Mouse (Mus musculus) gastrocnemius, postnatal 14 days (tissue): Measurements from ENCODE around the gene Aurkaip1. TPM values are rescaled to one million over a fixed set of nuclear protein-coding genes. Genes with fewer than 3 reads are reported as not detected.

ENCODE experiments used
- DNase-seq: peaks from one replicate; pipeline ENCODE4 v3.0.0; 2021; ENCODE audit warnings: mixed read lengths
- intact Hi-C: fragments of 180-260 bp; cut with DNase I; formaldehyde crosslinking; loops from one replicate; pipeline ENCODE4 v1.15.1; 2025; ENCODE audit warnings: low total_unique reads
- microRNA-seq, 2 experiments: library from miRNA; unstranded; fragments of <30 nt; microRNA quantifications; one replicate each; pipeline ENCODE4 v1.2.0; 2021
- total RNA-seq, 2 experiments: library from RNA; stranded (reverse); gene quantifications; 2 replicates each; pipeline ENCODE4 v1.2.3; 2021

Gene Aurkaip1
- total RNA-seq, 2 experiments from 2014 or later, result 78.8 to 80.8 TPM

DNA sequence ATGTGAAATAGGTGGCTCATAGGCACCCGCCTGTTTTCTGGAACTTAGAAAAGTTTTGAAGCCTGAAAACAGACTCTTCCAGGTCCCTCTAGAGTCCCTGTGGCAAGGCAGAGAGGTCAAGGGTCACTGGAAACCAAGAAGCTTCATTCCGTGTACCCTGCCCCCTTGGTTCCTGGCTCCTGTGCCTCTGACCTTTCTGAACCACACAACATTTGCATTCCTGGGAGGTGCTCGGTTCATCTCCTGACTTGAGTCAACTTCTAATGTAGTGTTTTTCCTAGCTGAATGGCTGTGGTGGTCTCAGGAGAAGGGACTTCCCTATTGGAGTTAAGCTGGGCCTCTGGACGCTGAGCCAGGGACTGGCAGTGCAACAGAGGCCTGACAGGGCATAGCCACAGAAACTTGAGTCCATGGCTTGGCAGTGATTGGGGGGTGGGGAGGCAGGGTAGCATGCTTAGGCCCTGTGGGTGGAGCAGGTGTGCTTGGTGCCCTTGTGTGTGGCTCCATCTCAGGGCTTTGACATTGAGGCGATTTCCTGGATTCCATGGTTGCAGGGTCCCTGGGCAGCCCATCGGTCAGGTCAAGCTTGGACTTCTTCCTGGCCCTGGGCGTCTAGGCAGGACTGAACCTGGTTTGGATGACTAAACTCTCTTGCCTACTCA, 17.5 kb downstream of the Aurkaip1 start:
- peak; percentile 73 for DNase-seq
- intact Hi-C loops, result no loop called here

- no peak for DNase-seq
- intact Hi-C loops, result no loop called here
Measured at GRCm38 (mm10) chr4:155849391-155849790, 18.3 kb downstream of the Aurkaip1 start.

- no peak for DNase-seq
- intact Hi-C loops, result no loop called here
Measured at GRCm38 (mm10) chr4:155849792-155850451, 18.9 kb downstream of the Aurkaip1 start.

DNA sequence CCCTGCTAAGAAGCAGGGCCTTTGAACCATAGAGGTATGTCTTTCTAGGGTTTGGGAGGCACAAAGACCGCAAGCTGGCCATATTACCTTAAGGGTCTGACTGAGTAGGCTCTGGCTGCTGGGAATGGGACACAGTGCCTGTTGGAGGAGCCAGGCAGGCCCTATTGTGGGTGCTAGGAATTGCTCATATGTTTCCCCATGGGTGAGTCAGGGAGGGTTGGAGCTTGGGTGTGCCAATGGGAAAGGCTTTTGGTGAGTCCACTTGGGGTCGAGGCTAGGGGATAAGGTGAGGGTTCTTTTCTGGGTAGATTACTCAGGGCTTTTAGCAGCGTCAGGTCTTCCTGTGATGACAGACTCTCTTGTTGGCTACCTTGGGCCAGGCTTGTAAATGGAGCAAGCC, 20.3 kb downstream of the Aurkaip1 start:
- intact Hi-C loops, result no loop called here
- DNase-seq, result no peak

DNA sequence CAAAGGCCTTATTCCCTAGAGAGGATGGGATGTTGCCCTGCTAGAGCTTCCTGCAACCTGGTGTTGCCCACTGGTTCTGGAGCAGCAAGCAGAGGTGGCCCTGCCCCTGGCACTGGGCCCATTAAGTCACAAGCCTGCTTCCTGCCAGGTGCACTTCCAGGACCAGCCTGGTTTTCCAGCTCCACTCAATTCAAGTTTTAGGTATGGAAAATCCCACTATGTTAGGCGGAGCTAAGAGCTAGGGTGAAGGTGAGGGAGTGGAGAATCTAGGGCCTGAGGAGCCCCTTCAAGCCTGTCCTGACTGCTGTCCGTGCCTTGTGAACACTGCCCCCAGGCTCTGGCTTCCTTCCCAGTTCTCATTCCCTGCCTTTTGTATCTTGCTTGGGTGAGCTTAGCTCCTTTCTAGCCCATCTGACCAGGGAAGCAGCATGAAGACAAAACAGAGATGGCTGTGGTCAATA, 20.9 kb downstream of the Aurkaip1 start:
- no peak for DNase-seq
- intact Hi-C loops, result no loop called here

- DNase-seq, result no peak
- intact Hi-C loops, result no loop called here
Measured at GRCm38 (mm10) chr4:155853421-155853820, 22.3 kb downstream of the Aurkaip1 start.

DNA sequence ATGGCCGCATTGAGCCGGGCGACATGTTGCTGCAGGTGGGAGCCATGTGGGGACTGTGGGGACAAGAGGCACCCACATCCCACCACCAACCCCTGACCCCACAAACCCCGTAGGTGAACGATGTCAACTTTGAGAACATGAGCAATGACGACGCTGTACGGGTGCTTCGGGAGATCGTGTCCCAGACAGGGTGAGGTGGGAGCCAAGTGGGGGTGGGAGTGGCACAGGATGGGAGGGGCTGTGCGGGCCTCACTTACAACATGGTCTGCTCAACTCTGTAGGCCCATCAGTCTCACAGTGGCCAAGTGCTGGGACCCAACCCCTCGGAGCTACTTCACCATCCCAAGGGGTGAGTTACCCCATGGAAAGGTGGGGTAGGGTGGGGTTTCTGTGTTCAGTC, 23.9 kb downstream of the Aurkaip1 start:
- DNase-seq, result no peak
- intact Hi-C loops, result no loop called here

GRCm38 (mm10) chr4:155856071-155856470, 25.0 kb downstream of the Aurkaip1 start:
- intact Hi-C loops, result no loop called here
- DNase-seq, result no peak

- intact Hi-C loops, result no loop called here
- no peak for DNase-seq
Measured at GRCm38 (mm10) chr4:155856881-155857280, 25.8 kb downstream of the Aurkaip1 start.

DNA sequence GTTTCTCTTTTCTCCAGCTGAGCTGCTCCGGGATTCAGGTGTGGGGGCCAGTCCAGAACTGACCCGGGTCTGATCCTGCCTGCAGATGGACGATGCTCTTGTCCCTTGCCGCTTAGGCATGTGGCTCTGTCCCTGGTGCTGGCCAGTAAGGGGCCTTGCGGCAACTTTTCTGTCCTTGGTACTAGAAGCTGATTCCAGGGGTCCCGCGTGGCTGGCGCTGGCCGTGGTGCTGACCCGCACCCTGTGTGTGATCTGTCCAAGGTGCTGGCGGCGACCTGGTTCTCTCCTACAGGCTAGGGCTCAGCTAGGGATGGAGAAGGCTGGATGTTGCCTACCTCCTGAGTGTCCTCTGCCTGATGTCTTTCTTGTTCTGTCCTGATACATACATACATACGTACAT, 28.2 kb downstream of the Aurkaip1 start:
- DNase-seq, result no peak
- intact Hi-C loops, result no loop called here

- no peak for DNase-seq
Measured at GRCm38 (mm10) chr4:155861787-155862186, 30.7 kb downstream of the Aurkaip1 start.

DNA sequence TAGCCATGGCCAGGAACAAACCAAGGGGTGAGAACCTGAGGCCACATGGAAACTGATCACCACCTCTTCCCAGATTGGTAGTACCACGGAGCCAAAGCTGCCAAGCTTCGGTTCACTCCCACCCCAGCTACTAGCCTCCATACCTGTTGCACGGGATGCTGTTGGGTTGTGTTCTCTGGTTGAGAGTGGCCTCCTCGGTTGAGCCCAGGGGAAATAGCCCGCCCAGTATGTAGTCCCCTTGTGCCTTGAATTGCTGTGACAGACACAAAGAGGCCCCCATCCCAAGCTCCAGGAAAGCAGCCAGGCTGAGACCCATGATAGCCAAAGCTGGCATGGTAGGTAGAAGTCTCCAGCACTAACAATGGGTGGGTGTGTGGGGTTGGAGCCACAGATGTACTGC, 31.9 kb downstream of the Aurkaip1 start, which contains the start of gene Tas1r3:
TSS of gene Tas1r3 (minus strand) at position 362 of the 400 bp plus-strand sequence.
- DNase-seq, result no peak
- intact Hi-C loops, result no loop called here

More at GRCm38 (mm10) chr4:155861787-155862186, 30.7 kb downstream of the Aurkaip1 start:
- intact Hi-C loops, result no loop called here

DNA sequence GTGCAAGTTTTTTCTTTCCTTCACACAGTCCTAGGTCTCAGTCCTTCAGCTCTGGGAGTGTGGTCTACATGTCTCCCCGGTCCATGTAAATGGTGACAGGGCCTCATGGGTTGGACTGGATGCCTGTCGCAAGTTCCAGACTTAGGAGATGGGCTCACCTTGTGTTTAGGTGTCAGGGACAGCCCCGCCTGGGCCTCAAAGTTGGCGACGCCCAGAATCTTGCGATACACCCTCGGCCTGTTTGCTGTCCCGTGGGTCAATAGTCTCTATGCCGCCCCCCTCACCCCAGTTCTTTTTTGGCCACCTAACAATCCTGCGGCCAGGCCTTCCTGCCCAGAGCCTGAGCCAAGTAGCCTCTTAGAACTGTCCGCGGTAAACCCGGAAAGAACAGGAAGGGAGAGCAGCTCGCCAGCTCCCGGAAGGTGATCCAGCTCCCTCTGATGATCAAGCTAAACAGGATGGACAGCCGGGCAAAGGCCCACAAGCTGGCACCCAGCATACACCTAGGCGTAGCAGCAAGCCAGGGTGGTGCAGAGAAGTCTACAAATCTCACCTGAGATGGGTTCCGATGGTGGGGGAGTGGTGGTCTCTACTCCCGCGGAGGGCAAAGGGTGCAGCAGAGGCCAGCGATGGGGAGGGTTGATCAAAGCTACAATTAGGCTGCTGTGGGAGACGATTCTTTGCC, 37.7 kb downstream of the Aurkaip1 start:
- DNase-seq, result no peak
- intact Hi-C loops, result no loop called here

DNA sequence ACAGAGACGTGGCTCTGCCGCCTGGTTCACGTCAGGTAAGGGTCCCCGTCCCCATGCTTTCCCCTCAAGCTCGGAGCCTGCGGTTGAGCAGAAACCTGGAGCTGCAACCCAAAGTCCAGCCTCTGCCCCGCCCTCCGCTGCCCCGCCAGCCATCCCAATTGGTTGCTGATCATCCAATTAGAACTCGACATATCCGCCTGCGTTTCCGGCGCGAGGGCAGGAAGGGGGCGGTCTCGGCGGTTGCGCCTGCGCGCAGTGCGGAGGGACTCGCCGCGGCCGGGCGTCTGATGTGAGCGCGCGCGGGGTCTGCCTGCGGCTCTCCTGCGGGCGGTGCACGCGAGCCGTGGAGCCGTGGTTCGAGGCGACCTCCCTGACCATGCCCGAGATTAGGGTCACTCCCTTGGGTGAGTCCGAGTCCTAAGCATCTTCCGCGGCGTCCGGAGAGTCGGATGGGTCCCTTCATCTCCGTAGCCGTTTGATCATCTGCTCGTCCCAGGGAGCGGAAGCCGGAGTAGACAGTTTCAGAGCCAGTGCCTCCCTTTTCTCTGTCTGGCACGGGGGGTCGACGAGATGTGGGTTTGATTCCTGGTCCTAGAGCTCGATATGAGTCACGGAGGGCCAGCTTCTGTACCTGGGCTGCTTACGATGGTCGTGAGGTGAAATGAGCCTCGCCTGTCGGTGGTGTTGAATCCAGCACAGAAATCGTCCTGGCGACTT, 38.4 kb downstream of the Aurkaip1 start, which contains the start of the genes Cptp and Ints11:
TSS of gene Cptp (minus strand) at position 124 of the 717 bp plus-strand sequence.
TSS of gene Ints11 (plus strand) at position 230 of the 717 bp plus-strand sequence.
- intact Hi-C loops, result no loop called here
- peak; percentile 98 for DNase-seq

DNA sequence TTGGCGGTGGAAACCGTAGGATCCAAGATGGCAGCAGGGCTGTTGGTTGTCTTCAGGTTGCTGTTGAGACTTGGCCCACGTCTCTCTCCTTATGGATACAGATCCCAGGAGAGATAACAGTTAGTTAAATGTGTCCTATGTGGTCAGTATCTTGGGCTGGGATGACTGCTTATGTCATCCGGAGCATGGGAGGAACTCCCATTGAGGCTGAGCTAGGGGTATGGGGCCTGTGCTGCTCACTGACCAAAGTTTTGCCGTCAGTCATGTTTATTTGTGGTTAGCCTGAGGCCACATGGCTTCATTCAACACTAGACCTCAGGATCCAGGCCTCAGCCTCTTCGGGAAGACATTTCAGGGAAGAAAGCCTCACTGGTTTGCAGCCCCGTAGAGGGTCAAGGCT, 40.3 kb downstream of the Aurkaip1 start:
- intact Hi-C loops, result no loop called here
- DNase-seq, result no peak

Small RNAs within 50 kb of the gene (microRNA-seq; reads per million reads assigned to microRNA genes)
- gene Gm27743, result 0 reads per million in 2 experiments

Other genes starting within 250 kb of the Aurkaip1 start
- 1 to 10 TPM; 4.6 to 4.7 TPM for gene Slc35e2, start 229.9 kb upstream of the Aurkaip1 start, total RNA-seq
- 10 to 100 TPM; 25.9 TPM for gene Cdk11b, start 206.4 kb upstream of the Aurkaip1 start, total RNA-seq
- gene Gm10563, start 185.9 kb upstream of the Aurkaip1 start, total RNA-seq, result not detected
- gene Mmp23, start 177.9 kb upstream of the Aurkaip1 start, total RNA-seq, result 10 to 100 TPM in 1 of 2 experiments, 1 to 10 TPM in 1; 8.0 to 11.4 TPM
- 10 to 100 TPM; 11.3 to 13.3 TPM for gene Mib2, start 162.1 kb upstream of the Aurkaip1 start, total RNA-seq
- 1 to 10 TPM; 2.8 to 3.9 TPM for gene Fndc10, start 136.9 kb upstream of the Aurkaip1 start, total RNA-seq
- gene Ssu72, start 126.5 kb upstream of the Aurkaip1 start, total RNA-seq, result 10 to 100 TPM; 42.6 TPM
- gene Tmem240, start 96.5 kb upstream of the Aurkaip1 start, total RNA-seq, result under 1 TPM; 0.57 to 0.66 TPM
- gene Atad3a, start 70.2 kb upstream of the Aurkaip1 start, total RNA-seq, result 10 to 100 TPM; 23.9 to 26.1 TPM
- 10 to 100 TPM in 1 of 2 experiments, 1 to 10 TPM in 1; 9.0 to 13.8 TPM for gene Vwa1, start 56.6 kb upstream of the Aurkaip1 start, total RNA-seq
- gene Tmem88b, start 45.4 kb upstream of the Aurkaip1 start, total RNA-seq, result 1 to 10 TPM; 1.3 to 1.4 TPM
- not detected for gene Ankrd65, start 40.8 kb upstream of the Aurkaip1 start, total RNA-seq
- 10 to 100 TPM; 45.4 to 48.3 TPM for gene Mrpl20, start 28.4 kb upstream of the Aurkaip1 start, total RNA-seq
- gene Ccnl2, start 18.8 kb upstream of the Aurkaip1 start, total RNA-seq, result 10 to 100 TPM; 20.6 to 29.0 TPM
- gene Mxra8, start 8.4 kb downstream of the Aurkaip1 start, total RNA-seq, result 10 to 100 TPM; 75.4 to 79.4 TPM
- gene Dvl1, start 16.1 kb downstream of the Aurkaip1 start, total RNA-seq, result 10 to 100 TPM; 88.6 to 89.4 TPM
- under 1 TPM; 0.10 to 0.13 TPM for gene Tas1r3, start 32.1 kb downstream of the Aurkaip1 start, total RNA-seq
- gene Cptp, start 38.2 kb downstream of the Aurkaip1 start, total RNA-seq, result 10 to 100 TPM; 16.5 to 17.0 TPM
- gene Ints11, start 38.3 kb downstream of the Aurkaip1 start, total RNA-seq, result 10 to 100 TPM; 15.4 to 15.9 TPM
- gene Pusl1, start 60.5 kb downstream of the Aurkaip1 start, total RNA-seq, result 10 to 100 TPM in 1 of 2 experiments, 1 to 10 TPM in 1; 9.2 to 13.1 TPM
- 10 to 100 TPM; 10.1 to 10.3 TPM for gene Acap3, start 60.5 kb downstream of the Aurkaip1 start, total RNA-seq
- 10 to 100 TPM; 46.3 to 51.7 TPM for gene Ube2j2, start 112.6 kb downstream of the Aurkaip1 start, total RNA-seq
- gene C1qtnf12, start 131.0 kb downstream of the Aurkaip1 start, total RNA-seq, result 10 to 100 TPM; 13.3 to 19.9 TPM
- gene B3galt6, start 161.4 kb downstream of the Aurkaip1 start, total RNA-seq, result 1 to 10 TPM; 2.6 TPM
- 10 to 100 TPM; 77.4 to 78.0 TPM for gene Sdf4, start 161.6 kb downstream of the Aurkaip1 start, total RNA-seq
- gene Tnfrsf4, start 182.6 kb downstream of the Aurkaip1 start, total RNA-seq, result under 1 TPM; 0.64 to 0.82 TPM
- gene Tnfrsf18, start 194.9 kb downstream of the Aurkaip1 start, total RNA-seq, result not detected
- gene Ttll10, start 228.1 kb downstream of the Aurkaip1 start, total RNA-seq, result not detected